Mouse (Mus musculus): ENCODE measurements at regions not wholly inside any gene's neighbourhood (a gene's known extent, or its start where the extent isn't known, plus 50 kb on each side); places are given as distances from the start of the nearest gene placed in this dataset.
A peak's percentile ranks its signal among the peaks of the same experiment; 100 is the strongest.
"Not testable (repeated sequence)": the region's sequence is repeated elsewhere in the genome, so short reads cannot be mapped to it uniquely, and the experiment has no call there.

- peak; percentile 92 for DNase-seq
Observed at GRCm38 (mm10) chr8:24386462-24386861, 339.2 kb downstream of the Adam3 start.

- no peak for DNase-seq
Observed at GRCm38 (mm10) chr8:24383963-24384435, 341.7 kb downstream of the Adam3 start.

GRCm38 (mm10) chr8:24383130-24383962 is 342.3 kb downstream of the Adam3 start:
- no peak for DNase-seq

- DNase-seq, result no peak
Observed at GRCm38 (mm10) chr8:24381666-24382253, 343.9 kb downstream of the Adam3 start.

- no peak for DNase-seq
Observed at GRCm38 (mm10) chr8:24378070-24378469, 347.6 kb downstream of the Adam3 start.

- not testable (repeated sequence) for DNase-seq
Observed at GRCm38 (mm10) chr8:24376846-24377245, 348.8 kb downstream of the Adam3 start.

- DNase-seq, result peak; percentile 16
Observed at GRCm38 (mm10) chr8:24374503-24374902, 351.1 kb downstream of the Adam3 start.

GRCm38 (mm10) chr8:24372068-24372467 is 353.6 kb downstream of the Adam3 start:
- DNase-seq, result no peak

- DNase-seq, result no peak
Observed at GRCm38 (mm10) chr8:24366000-24366399, 359.7 kb downstream of the Adam3 start.

GRCm38 (mm10) chr8:24364685-24365084 is 361.0 kb downstream of the Adam3 start:
- no peak for DNase-seq

GRCm38 (mm10) chr8:24359022-24359600 is 366.5 kb downstream of the Adam3 start:
- DNase-seq, result no peak

GRCm38 (mm10) chr8:24355146-24355545 is 370.5 kb downstream of the Adam3 start:
- no peak for DNase-seq

GRCm38 (mm10) chr8:24353842-24354241 is 371.8 kb downstream of the Adam3 start:
- no peak for DNase-seq

- DNase-seq, result no peak
Observed at GRCm38 (mm10) chr8:24352322-24352721, 373.3 kb downstream of the Adam3 start.

- peak; percentile 12 for DNase-seq
Observed at GRCm38 (mm10) chr8:24351760-24352159, 373.9 kb downstream of the Adam3 start.

GRCm38 (mm10) chr8:24346390-24347113 is 379.1 kb downstream of the Adam3 start:
- no peak for DNase-seq

- no peak for DNase-seq
Observed at GRCm38 (mm10) chr8:24338694-24339093, 387.0 kb downstream of the Adam3 start.

GRCm38 (mm10) chr8:24337635-24338034 is 388.0 kb downstream of the Adam3 start:
- peak; percentile 45 for DNase-seq

GRCm38 (mm10) chr8:24335709-24336108 is 389.9 kb downstream of the Adam3 start:
- no peak for DNase-seq

- DNase-seq, result peak; percentile 24
Observed at GRCm38 (mm10) chr8:24333705-24334104, 391.9 kb downstream of the Adam3 start.

GRCm38 (mm10) chr8:24310893-24311292 is 414.8 kb downstream of the Adam3 start:
- DNase-seq, result no peak

- DNase-seq, result no peak
Observed at GRCm38 (mm10) chr8:24294565-24294964, 431.1 kb downstream of the Adam3 start.

- DNase-seq, result no peak
Observed at GRCm38 (mm10) chr8:24287861-24288260, 437.8 kb downstream of the Adam3 start.

Measured in adrenal gland, postnatal 10 days (tissue).